Mouse (Mus musculus) lung, postnatal 0 days (tissue): ENCODE measurements around the gene Hsdl2. TPM values are rescaled to one million over a fixed set of nuclear protein-coding genes. Genes with fewer than 3 reads are reported as not detected.

Experiments used
- ATAC-seq: fragments of 200-750 bp; cut with Nextera tagmentation; 2 replicates; pipeline ENCODE4 v1.8.0; 2017; ENCODE audit warnings: moderate library complexity
- DNase-seq: peaks from one replicate; pipeline ENCODE4 v3.0.0-alpha.2; 2016; ENCODE audit warnings: low spot score
- H3K27ac ChIP-seq: fragments of 300-500 bp; sonication (generic); 2 replicates; pipeline ENCODE4 v1.5.1; 2014; ENCODE audit warnings: antibody characterized with exemption, mild to moderate bottlenecking, low read length, mixed read lengths
- H3K27me3 ChIP-seq: fragments of 300-500 bp; sonication (generic); replicated peaks from 2 replicates; pipeline ENCODE4 v1.6.1; 2014; ENCODE audit warnings: low read length, mixed read lengths; ENCODE audit not compliant: insufficient read depth
- H3K36me3 ChIP-seq: fragments of 300-500 bp; sonication (generic); 2 replicates; pipeline ENCODE4 v1.6.1; 2014; ENCODE audit warnings: low read length, mixed read lengths; ENCODE audit not compliant: insufficient read depth
- H3K4me1 ChIP-seq: fragments of 300-500 bp; sonication (generic); 2 replicates; pipeline ENCODE4 v1.6.1; 2014; ENCODE audit warnings: antibody characterized with exemption, low read depth, low read length, mixed read lengths; ENCODE audit not compliant: insufficient read depth
- H3K4me2 ChIP-seq: fragments of 300-500 bp; sonication (generic); replicated peaks from 2 replicates; pipeline ENCODE4 v1.6.1; 2014; ENCODE audit warnings: low read depth, mild to moderate bottlenecking, low read length, moderate library complexity, mixed read lengths
- H3K4me3 ChIP-seq: fragments of 300-500 bp; sonication (generic); 2 replicates; pipeline ENCODE4 v1.5.1; 2014; ENCODE audit warnings: low read depth, low read length
- H3K9ac ChIP-seq: fragments of 300-500 bp; sonication (generic); replicated peaks from 2 replicates; pipeline ENCODE4 v1.6.1; 2014; ENCODE audit warnings: low read depth, mild to moderate bottlenecking
- H3K9me3 ChIP-seq: fragments of 300-500 bp; sonication (generic); 2 replicates; pipeline ENCODE4 v1.6.1; 2016; ENCODE audit warnings: low read length, mixed read lengths
- CTCF ChIP-seq: IDR thresholded peaks from 2 replicates; pipeline ENCODE4 v1.5.1; 2016; ENCODE audit warnings: antibody characterized with exemption, mild to moderate bottlenecking
- EP300 ChIP-seq: IDR thresholded peaks from 2 replicates; pipeline ENCODE4 v1.6.1; 2016; ENCODE audit warnings: antibody characterized with exemption, mild to moderate bottlenecking, control low read depth
- WGBS: fragments of 180-500 bp; shearing (Covaris S2); extraction: QIAGEN DNeasy Blood & Tissue Kit; methylation state at CpG from one replicate; pipeline ENCODE4 v1.1.7; 2014; 5-methylcytosine and 5-hydroxymethylcytosine counted together
- polyA plus RNA-seq: library from polyadenylated mRNA; unstranded; fragments of >200 nt; fragmentation: Nextera tagmentation; extraction: Ambion mirVana; gene quantifications from 2 replicates; pipeline ENCODE4 v1.2.1, GENCODE M21; 2015

The Hsdl2 gene
- polyA plus RNA-seq = 21.7 and 24.4 TPM in 2 replicates

- DNase-seq = peak; percentile 99
- H3K4me2 ChIP-seq = peak within 1 kb of the TSS; percentile 80
- no peaks in the 10 kb centered on the region for H3K9me3 ChIP-seq
- H3K36me3 ChIP-seq = no peaks in the 10 kb centered on the region
- TF ChIP-seq EP300 = no peak
- H3K27ac ChIP-seq = peak within 1 kb of the TSS; percentile 92
- H3K4me1 ChIP-seq = no peaks in the 10 kb centered on the region
- under 1% methylated on average over 61 of the region's 61 CpGs for WGBS
- H3K9ac ChIP-seq = peak within 1 kb of the TSS; percentile 69
- no peaks in the 10 kb centered on the region for H3K27me3 ChIP-seq
- peak within 1 kb of the TSS; percentile 73 for H3K4me3 ChIP-seq
- peak; percentile 98 for ATAC-seq
Measured at GRCm38 (mm10) chr4:59581314-59582185, at the start of gene Hsdl2. Gene Hsdl2, plus strand, starts transcription at chr4:59581563.

- Histone ChIP-seq H3K27me3 (no peaks in the 10 kb centered on the region), H3K4me2 (no peak overlapping the region), H3K4me1 (no peaks in the 10 kb centered on the region), H3K9ac (no peak overlapping the region), H3K36me3 (no peaks in the 10 kb centered on the region), H3K9me3 (no peaks in the 10 kb centered on the region), H3K4me3 (no peak overlapping the region), H3K27ac (no peak overlapping the region)
- ATAC-seq = no peak
- 45% methylated on average over 2 of the region's 2 CpGs for WGBS
- DNase-seq = no peak
- no peak for TF ChIP-seq CTCF
- no peak for TF ChIP-seq EP300
Measured at GRCm38 (mm10) chr4:59533268-59533667, 48.1 kb upstream of the Hsdl2 start.

- Histone ChIP-seq H3K36me3 (no peaks in the 10 kb centered on the region), H3K4me1 (no peaks in the 10 kb centered on the region), H3K4me3 (no peak overlapping the region), H3K27ac (no peak overlapping the region), H3K9me3 (no peaks in the 10 kb centered on the region), H3K9ac (no peak overlapping the region), H3K4me2 (no peak overlapping the region), H3K27me3 (no peaks in the 10 kb centered on the region)
- DNase-seq = no peak
- no peak for TF ChIP-seq EP300
- no peak for TF ChIP-seq CTCF
- no peak for ATAC-seq
Measured at GRCm38 (mm10) chr4:59535624-59536023, 45.7 kb upstream of the Hsdl2 start.

- no peak for ATAC-seq
- Histone ChIP-seq H3K9me3 (no peaks in the 10 kb centered on the region), H3K36me3 (no peaks in the 10 kb centered on the region), H3K27me3 (no peaks in the 10 kb centered on the region), H3K27ac (no peak overlapping the region), H3K4me2 (no peak overlapping the region), H3K4me1 (no peaks in the 10 kb centered on the region), H3K4me3 (no peak overlapping the region), H3K9ac (no peak overlapping the region)
- 78% methylated on average over 1 of the region's 1 CpGs for WGBS
- no peak for DNase-seq
- TF ChIP-seq CTCF (no peak), EP300 (no peak)
Measured at GRCm38 (mm10) chr4:59536281-59536680, 45.1 kb upstream of the Hsdl2 start.

- no peaks in the 10 kb centered on the region for H3K4me1 ChIP-seq
- DNase-seq (no peak), ATAC-seq (no peak)
- no peak overlapping the region for H3K4me2 ChIP-seq
- H3K9ac ChIP-seq = no peak overlapping the region
- H3K27ac ChIP-seq = no peak overlapping the region
- H3K27me3 ChIP-seq = no peaks in the 10 kb centered on the region
- no peak overlapping the region for H3K4me3 ChIP-seq
- no peaks in the 10 kb centered on the region for H3K9me3 ChIP-seq
- no peaks in the 10 kb centered on the region for H3K36me3 ChIP-seq
- TF ChIP-seq EP300 (no peak), CTCF (peak; percentile 44)
Measured at GRCm38 (mm10) chr4:59543006-59543405, 38.4 kb upstream of the Hsdl2 start.

- ATAC-seq = no peak
- TF ChIP-seq CTCF (no peak), EP300 (no peak)
- DNase-seq = no peak
- Histone ChIP-seq H3K4me1 (no peaks in the 10 kb centered on the region), H3K27me3 (no peaks in the 10 kb centered on the region), H3K9me3 (no peaks in the 10 kb centered on the region), H3K9ac (no peak overlapping the region), H3K4me2 (no peak overlapping the region), H3K27ac (no peak overlapping the region), H3K4me3 (no peak overlapping the region), H3K36me3 (no peaks in the 10 kb centered on the region)
- WGBS = 37% methylated on average over 2 of the region's 2 CpGs
Measured at GRCm38 (mm10) chr4:59544654-59545053, 36.7 kb upstream of the Hsdl2 start.
